Mouse (Mus musculus): ENCODE results near the gene Uck1.

- TF ChIP-seq CTCF (IDR thresholded peaks at IDR 0.05) (no peak), EP300 (IDR thresholded peaks at IDR 0.05) (no peak)
These were observed 49.1 kb upstream of the Uck1 start for GRCm38 (mm10) chr2:32308870-32309568.

Measured in lung, postnatal 0 days (tissue).